Mouse (Mus musculus): ENCODE results near the gene Foxj1. TPM values are rescaled to one million over a fixed set of nuclear protein-coding genes. Genes with fewer than 3 reads are reported as not detected.
"Not testable (repeated sequence)": the region's sequence is repeated elsewhere in the genome, so short reads cannot be mapped to it uniquely, and the experiment has no call there.

Gene Foxj1
- under 1 TPM; 0.10 to 0.13 TPM for total RNA-seq (2021)
- long read RNA-seq, experiment 1: 0 reads
- long read RNA-seq, experiment 2: 0 reads

GRCm38 (mm10) chr11:116335244-116336036 is at the start of gene Foxj1:
Foxj1 (minus strand) TSS chr11:116335399.
- DNase-seq (ENCODE audit: low spot score in 2 of 2): peak; percentile 95

DNA sequence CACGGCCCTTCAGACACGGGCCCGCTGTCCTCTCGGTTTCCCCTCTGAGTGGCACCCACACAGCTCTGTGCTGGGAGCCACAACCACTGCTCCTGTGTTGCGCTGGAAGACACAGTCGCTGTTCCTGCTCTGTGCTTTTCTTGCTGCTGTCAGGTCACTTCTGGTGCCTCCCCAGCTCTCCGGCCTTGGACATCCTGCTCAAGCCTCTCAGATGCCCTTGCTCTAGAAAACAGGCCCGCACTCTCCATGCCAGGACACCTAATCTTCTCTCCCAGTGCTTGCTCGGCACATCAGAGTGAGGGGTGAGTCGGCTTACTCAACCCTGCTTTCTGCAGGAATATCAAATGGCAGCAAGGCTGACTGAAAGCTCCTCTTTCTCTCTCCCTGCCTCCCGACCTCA is 49.0 kb upstream of the Foxj1 start:
- peak in 1 of 2 experiments; percentile 25 for DNase-seq (ENCODE audit: low spot score in 2 of 2)

DNA sequence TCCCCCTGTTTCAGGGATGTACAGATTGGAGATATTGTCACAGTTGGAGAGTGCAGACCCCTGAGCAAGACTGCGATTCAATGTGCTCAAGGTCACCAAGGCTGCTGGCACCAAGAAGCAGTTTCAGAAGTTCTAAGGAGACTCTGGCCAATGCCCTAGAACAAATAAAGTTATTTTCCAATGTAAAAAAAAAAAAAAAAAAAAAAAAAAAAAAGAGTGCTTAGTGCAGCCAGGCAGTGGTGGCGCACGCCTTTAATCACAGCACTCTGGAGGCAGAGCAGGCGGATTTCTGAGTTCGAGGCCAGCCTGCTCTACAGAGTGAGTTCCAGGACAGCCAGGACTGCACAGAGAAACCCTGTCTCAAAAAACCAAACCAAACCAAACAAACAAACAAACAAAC is 47.9 kb upstream of the Foxj1 start:
- not testable (repeated sequence) for DNase-seq (ENCODE audit: low spot score in 2 of 2)

DNA sequence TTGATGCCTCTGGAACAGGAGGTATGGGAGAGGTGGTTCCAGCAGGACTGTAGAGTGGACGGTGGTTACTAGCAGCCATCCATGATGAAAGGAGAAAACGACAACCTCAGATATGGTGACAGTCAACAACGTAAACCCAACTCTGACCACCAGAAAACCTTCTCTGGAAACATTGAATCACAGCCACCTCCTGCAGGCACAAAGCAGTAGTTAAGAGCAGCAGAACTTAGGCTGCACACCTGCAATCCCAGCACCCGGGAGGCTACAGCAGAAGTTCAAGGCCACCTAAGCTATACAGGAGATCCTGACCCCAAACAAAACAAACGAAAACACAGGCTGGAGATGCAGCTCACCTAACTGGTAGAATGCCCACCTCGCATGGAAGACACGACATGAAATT is 45.6 kb upstream of the Foxj1 start:
- DNase-seq (ENCODE audit: low spot score in 2 of 2): no peak

DNA sequence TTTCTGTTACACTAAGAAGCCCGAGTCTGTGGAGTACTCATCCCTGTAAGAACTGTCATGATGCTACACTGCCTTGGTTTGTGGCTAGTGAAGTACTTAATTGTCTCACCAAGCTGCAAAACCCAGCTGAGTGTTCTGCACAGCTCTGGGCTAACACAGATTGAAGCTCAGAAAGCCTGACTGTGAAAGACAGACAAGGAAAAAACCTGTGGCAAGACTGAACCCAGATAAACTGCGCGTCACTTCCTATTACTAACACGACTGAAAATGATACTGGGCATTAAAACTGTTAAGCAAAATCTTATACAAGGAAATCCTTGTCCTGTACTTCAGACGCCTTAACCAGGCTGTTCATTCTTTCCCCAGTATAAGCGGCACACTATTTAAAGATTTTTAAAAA is 44.3 kb upstream of the Foxj1 start:
- no peak for DNase-seq (ENCODE audit: low spot score in 2 of 2)

- no peak for DNase-seq (ENCODE audit: low spot score in 2 of 2)
These were observed 41.9 kb upstream of the Foxj1 start for GRCm38 (mm10) chr11:116376945-116377661.

GRCm38 (mm10) chr11:116371894-116372450 is 36.8 kb upstream of the Foxj1 start:
- no peak for DNase-seq (ENCODE audit: low spot score in 2 of 2)

DNA sequence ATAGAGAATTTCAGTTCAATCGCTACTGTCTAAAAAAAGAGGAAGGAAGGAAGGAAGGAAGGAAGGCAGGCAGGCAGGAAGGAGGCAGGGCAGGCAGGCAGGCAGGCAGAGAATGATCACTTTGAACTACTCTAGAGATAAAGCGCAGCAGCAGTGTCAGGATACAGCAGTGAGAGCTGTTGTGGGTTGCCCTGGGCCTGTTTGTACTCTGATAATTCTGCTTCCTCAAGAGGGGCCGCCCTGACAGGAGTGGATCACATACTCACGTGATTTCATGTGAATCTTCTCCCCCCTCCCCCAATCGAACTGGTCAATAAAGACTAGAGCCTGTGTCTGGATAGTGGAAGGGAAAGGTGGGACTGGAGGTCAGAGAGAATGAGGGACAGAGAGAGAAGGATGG is 34.4 kb upstream of the Foxj1 start:
- DNase-seq (ENCODE audit: low spot score in 2 of 2): no peak

- no peak for DNase-seq (ENCODE audit: low spot score in 2 of 2)
These were observed 33.9 kb upstream of the Foxj1 start for GRCm38 (mm10) chr11:116369051-116369450.

- peak; percentile 83 to 85 for DNase-seq (ENCODE audit: low spot score in 2 of 2)
These were observed 32.9 kb upstream of the Foxj1 start for GRCm38 (mm10) chr11:116368116-116368515.

GRCm38 (mm10) chr11:116366647-116367046 is 31.4 kb upstream of the Foxj1 start:
- no peak for DNase-seq (ENCODE audit: low spot score in 2 of 2)

DNA sequence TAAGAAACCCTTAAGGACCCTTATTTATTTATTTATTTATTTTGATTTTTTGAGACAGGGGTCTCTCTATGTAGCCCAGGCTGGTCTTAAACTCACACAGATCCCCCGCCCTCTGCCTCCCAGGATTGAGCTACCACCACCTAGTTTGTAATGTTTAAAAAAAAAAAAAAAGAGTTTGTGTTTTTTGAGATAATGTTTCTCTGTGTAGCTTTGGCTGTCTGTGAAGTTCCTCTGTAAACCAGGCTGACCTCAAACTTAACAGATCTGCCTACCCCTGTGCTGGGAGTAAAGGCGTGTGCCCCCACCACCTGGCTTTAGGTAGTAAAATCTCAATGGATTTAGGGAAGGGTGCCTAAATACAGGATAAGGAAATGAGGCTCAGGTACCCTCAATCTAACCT is 30.9 kb upstream of the Foxj1 start:
- DNase-seq (ENCODE audit: low spot score in 2 of 2): no peak

DNA sequence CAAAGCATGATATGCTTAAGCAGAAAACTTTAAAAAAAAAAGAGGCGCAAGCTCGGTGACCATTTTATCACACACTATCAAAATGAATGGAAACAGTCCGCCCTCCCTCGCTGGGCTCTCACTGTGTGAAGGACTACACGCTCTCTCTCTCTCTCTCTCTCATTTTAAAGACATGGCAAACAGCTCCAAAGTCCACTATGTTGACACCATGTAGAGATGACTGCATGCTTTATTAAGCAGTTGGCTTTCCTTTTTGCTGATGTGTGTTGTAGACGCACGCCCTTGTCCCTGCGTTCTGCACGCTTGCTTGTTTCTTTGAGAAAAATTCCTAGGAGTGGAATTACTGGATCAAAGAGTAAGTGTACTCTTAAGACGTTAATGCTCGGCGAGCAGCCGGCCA is 30.2 kb upstream of the Foxj1 start:
- no peak for DNase-seq (ENCODE audit: low spot score in 2 of 2)

GRCm38 (mm10) chr11:116362015-116362414 is 26.8 kb upstream of the Foxj1 start:
- no peak for DNase-seq (ENCODE audit: low spot score in 2 of 2)

GRCm38 (mm10) chr11:116360915-116361314 is 25.7 kb upstream of the Foxj1 start:
- not testable (repeated sequence) for DNase-seq (ENCODE audit: low spot score in 2 of 2)

DNA sequence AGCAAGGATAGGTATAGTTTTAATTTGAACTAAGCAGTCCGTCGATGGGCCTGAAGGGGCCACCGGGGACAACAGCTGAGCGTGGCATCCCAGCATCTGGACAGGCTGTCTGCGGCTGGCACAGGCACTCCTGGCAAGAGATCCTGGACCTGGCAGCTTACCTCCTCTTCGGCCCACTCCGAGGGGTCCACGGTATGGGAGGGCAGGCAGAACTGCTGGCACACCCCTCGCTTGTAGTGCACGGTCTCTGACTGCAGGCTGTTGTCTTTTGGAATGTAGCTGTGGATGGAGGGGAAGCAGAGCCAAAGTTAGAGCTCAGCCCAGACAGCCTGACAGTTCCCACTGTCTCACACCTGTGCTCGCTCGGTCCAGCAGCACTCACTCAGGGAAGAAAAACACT is 24.5 kb upstream of the Foxj1 start:
- DNase-seq (ENCODE audit: low spot score in 2 of 2): no peak

- DNase-seq (ENCODE audit: low spot score in 2 of 2): no peak
These were observed 23.9 kb upstream of the Foxj1 start for GRCm38 (mm10) chr11:116358926-116359637.

- DNase-seq (ENCODE audit: low spot score in 2 of 2): no peak
These were observed 19.3 kb upstream of the Foxj1 start for GRCm38 (mm10) chr11:116354521-116354920.

- no peak for DNase-seq (ENCODE audit: low spot score in 2 of 2)
These were observed 18.3 kb upstream of the Foxj1 start for GRCm38 (mm10) chr11:116353535-116353934.

- no peak for DNase-seq (ENCODE audit: low spot score in 2 of 2)
These were observed 16.1 kb upstream of the Foxj1 start for GRCm38 (mm10) chr11:116351294-116351693.

DNA sequence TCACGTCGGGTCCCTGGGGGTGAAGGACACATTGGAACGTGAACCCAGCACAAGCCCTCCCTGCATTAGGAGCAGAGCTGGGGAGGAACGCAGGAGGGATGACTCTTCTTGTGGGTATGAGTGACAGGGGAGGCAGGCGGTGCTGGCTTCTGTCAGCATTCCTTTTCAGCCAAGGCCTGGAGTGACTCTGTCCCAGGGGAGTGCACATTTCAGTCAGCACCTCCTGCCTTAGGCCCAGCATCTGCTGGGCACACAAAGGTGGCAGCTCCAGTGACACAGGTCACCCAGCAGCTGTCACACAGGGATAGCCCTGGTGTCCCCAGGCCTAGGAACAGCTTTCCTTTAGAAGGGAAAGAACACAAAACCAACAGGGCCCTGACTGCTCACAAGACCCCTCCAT is 12.8 kb upstream of the Foxj1 start:
- DNase-seq (ENCODE audit: low spot score in 2 of 2): no peak

Data from adrenal gland, adult 18-20 months (tissue).